Mouse (Mus musculus): ENCODE results near the gene Atg13. TPM values are rescaled to one million over a fixed set of nuclear protein-coding genes. Genes with fewer than 3 reads are reported as not detected.

Atg13 gene
- polyA plus RNA-seq, 1 experiment from 2014 or later, result 42.3 TPM

DNA sequence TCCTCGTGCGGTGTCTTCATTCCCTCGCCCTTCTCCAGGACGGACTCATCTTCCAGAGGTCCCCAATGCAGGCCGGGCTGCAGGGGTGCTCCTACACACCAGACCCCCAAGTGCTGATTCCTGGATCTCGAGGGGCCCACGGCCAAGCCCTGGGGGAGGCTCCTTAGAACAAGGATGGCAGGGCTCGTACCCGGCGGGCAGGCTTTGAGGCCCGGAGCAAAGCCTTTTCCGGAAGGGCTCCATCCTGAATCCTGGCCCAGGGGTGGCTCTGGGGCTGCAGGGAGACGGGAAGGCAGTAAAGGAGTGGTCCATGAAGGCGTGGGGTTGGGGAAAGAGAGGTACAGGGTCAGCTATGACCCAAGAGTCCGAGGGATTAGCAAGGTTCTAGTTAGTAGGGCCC is 61.2 kb downstream of the Atg13 start:
- Histone ChIP-seq H3K4me1 (ENCODE audit: control insufficient read depth, insufficient read depth, low read length) (peaks cover 15% of the 10 kb centered on the region), H3K27ac (ENCODE audit: low read depth, low read length) (peak overlapping the region; percentile 78; the same call in 1 of the 2 replicates), H3K9ac (replicated peaks; ENCODE audit: low read depth, low read length) (peak overlapping the region; percentile 89), H3K4me2 (ENCODE audit: low read depth, low read length) (peak overlapping the region; percentile 100), H3K4me3 (ENCODE audit: low read depth, low read length) (peak overlapping the region; percentile 92), H3K27me3 (ENCODE audit: control insufficient read depth, insufficient read depth, low read length) (no peaks in the 10 kb centered on the region), H3K36me3 (ENCODE audit: control insufficient read depth, insufficient read depth, low read length) (peaks cover 49% of the 10 kb centered on the region), H3K9me3 (ENCODE audit: control insufficient read depth, low read length) (no peaks in the 10 kb centered on the region)
- ATAC-seq (ENCODE audit: low read depth), result peak; percentile 18; the same call in 1 of the 2 replicates
- WGBS, result 6% methylated on average over 15 of the region's 15 CpGs

DNA sequence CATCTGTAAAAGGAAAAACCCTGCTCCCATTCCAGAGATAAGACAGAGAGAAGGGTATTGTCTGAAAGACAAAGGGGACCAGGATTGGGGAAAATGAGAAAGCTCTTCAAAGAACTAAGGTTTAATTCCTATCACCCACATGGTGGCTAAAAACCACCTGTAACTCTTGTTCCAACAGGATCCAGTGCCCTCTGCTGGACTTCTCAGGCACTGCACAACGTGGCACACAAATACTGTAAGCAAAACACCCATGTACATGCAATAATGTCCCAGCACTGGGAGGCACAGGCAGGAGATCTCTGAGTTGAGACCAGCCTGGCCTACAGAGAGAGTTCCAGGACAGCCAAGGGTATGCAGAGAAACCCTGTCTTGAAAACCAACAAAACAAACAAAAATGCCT is 63.6 kb downstream of the Atg13 start:
- ATAC-seq (ENCODE audit: low read depth), result no peak
- Histone ChIP-seq H3K9ac (replicated peaks; ENCODE audit: low read depth, low read length) (no peak overlapping the region), H3K9me3 (ENCODE audit: control insufficient read depth, low read length) (no peaks in the 10 kb centered on the region), H3K36me3 (ENCODE audit: control insufficient read depth, insufficient read depth, low read length) (peaks cover 50% of the 10 kb centered on the region), H3K4me2 (ENCODE audit: low read depth, low read length) (no peak overlapping the region), H3K27ac (ENCODE audit: low read depth, low read length) (no peak overlapping the region), H3K4me3 (ENCODE audit: low read depth, low read length) (no peak overlapping the region), H3K4me1 (ENCODE audit: control insufficient read depth, insufficient read depth, low read length) (peaks cover 15% of the 10 kb centered on the region), H3K27me3 (ENCODE audit: control insufficient read depth, insufficient read depth, low read length) (no peaks in the 10 kb centered on the region)
- WGBS, result 28% methylated on average over 1 of the region's 1 CpGs

DNA sequence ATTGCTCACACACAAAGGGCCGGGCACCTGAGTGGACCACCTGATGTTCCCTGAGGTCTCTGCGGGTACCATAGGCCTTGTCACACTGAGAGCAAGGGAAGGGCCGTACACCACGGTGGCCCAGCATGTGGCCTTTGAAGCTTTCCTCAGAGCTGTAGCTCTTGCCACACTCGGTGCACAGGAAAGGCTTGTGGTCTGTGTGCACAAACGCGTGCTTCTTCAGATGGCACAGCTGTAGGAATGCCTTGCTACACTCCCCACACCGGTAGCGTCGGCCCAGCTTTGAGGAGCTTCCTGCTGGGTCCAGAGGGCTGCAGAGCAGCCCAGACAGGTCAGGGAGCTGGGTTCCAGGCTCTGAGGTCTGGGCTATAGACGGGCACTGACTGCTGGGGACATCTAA is 64.6 kb downstream of the Atg13 start:
- H3K27ac ChIP-seq (ENCODE audit: low read depth, low read length), result no peak overlapping the region
- ATAC-seq (ENCODE audit: low read depth), result no peak
- H3K27me3 ChIP-seq (ENCODE audit: control insufficient read depth, insufficient read depth, low read length), result no peaks in the 10 kb centered on the region
- H3K36me3 ChIP-seq (ENCODE audit: control insufficient read depth, insufficient read depth, low read length), result peaks cover 47% of the 10 kb centered on the region
- no peak overlapping the region for H3K9ac ChIP-seq (replicated peaks; ENCODE audit: low read depth, low read length)
- H3K4me1 ChIP-seq (ENCODE audit: control insufficient read depth, insufficient read depth, low read length), result peaks cover 11% of the 10 kb centered on the region
- no peak overlapping the region for H3K4me2 ChIP-seq (ENCODE audit: low read depth, low read length)
- 91% methylated on average over 11 of the region's 11 CpGs for WGBS
- H3K9me3 ChIP-seq (ENCODE audit: control insufficient read depth, low read length), result no peaks in the 10 kb centered on the region
- no peak overlapping the region for H3K4me3 ChIP-seq (ENCODE audit: low read depth, low read length)

DNA sequence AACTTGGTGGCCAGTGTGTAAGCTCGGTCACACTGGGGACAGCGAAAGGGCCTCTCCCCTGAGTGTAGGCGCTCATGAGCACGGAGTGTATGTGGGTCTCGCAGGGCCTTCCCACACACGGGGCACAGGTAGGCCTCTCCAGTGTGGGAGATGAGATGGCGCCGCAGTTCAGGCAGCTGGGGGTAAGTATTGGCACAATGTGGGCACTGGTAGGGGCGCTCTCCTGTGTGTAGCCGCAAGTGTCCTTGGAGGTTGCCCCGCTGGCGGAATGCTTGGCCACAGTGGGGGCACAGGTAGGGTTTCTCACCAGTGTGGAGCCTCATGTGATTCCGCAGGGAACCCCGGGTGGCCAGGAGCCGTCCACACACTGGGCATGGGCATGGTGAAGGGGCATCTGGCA is 65.0 kb downstream of the Atg13 start:
- no peak overlapping the region for H3K4me3 ChIP-seq (ENCODE audit: low read depth, low read length)
- H3K9ac ChIP-seq (replicated peaks; ENCODE audit: low read depth, low read length), result no peak overlapping the region
- H3K27me3 ChIP-seq (ENCODE audit: control insufficient read depth, insufficient read depth, low read length), result no peaks in the 10 kb centered on the region
- H3K4me2 ChIP-seq (ENCODE audit: low read depth, low read length), result no peak overlapping the region
- WGBS, result 96% methylated on average over 15 of the region's 15 CpGs
- ATAC-seq (ENCODE audit: low read depth), result no peak
- no peaks in the 10 kb centered on the region for H3K9me3 ChIP-seq (ENCODE audit: control insufficient read depth, low read length)
- H3K36me3 ChIP-seq (ENCODE audit: control insufficient read depth, insufficient read depth, low read length), result peaks cover 47% of the 10 kb centered on the region
- H3K27ac ChIP-seq (ENCODE audit: low read depth, low read length), result no peak overlapping the region
- peaks cover 7% of the 10 kb centered on the region for H3K4me1 ChIP-seq (ENCODE audit: control insufficient read depth, insufficient read depth, low read length)

DNA sequence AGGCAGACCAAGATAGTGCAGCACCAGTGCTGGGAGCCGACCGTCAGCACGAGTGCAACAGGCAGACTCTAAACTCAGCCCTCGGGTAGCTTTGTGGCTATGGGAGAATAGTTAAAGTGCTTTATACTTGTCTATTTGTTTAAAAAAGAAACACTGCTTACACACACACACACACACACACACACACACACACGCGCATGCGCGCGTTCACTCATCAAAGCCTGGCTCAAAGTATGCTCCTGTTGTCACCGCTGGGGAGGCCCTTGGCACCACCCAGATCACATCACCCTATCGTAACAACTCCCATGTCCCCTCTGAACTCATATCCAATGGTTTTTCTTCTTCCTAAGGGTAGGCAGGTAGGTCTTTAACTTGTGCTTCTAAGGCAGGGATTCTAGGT is 66.4 kb downstream of the Atg13 start:
- Histone ChIP-seq H3K4me3 (ENCODE audit: low read depth, low read length) (no peak overlapping the region), H3K9ac (replicated peaks; ENCODE audit: low read depth, low read length) (no peak overlapping the region), H3K27ac (ENCODE audit: low read depth, low read length) (no peak overlapping the region), H3K27me3 (ENCODE audit: control insufficient read depth, insufficient read depth, low read length) (no peaks in the 10 kb centered on the region), H3K4me2 (ENCODE audit: low read depth, low read length) (no peak overlapping the region), H3K9me3 (ENCODE audit: control insufficient read depth, low read length) (no peaks in the 10 kb centered on the region), H3K36me3 (ENCODE audit: control insufficient read depth, insufficient read depth, low read length) (peaks cover 47% of the 10 kb centered on the region), H3K4me1 (ENCODE audit: control insufficient read depth, insufficient read depth, low read length) (peaks cover 6% of the 10 kb centered on the region)
- no peak for ATAC-seq (ENCODE audit: low read depth)
- WGBS, result 97% methylated on average over 11 of the region's 11 CpGs

DNA sequence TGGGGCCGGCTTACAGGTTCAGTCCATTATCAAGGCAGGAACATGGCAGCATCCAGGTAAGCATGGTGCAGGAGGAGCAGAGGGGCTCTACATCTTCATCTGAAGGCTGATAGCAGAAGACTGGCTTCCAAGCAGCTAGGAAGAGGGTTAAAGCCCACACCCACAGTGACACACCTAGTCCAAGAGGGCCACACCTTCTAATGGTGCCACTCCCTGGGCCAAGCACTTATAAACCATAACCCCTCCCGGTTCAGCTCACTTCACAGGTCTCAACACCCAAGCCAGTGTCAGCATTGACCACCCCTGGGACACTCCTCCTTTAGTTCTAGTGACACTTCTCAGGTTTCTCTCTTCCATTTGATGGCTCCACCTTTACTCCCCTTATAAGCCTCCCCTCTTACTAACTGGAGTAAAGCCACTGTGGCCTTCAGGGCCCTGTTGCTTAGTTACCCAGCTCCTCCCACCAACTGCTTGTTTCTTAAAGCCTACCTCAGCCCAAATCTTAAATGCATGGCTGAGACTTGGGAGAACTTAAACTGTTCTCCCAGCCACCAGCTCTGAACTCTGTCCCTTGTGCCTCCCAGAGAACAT is 67.5 kb downstream of the Atg13 start:
- Histone ChIP-seq H3K4me1 (ENCODE audit: control insufficient read depth, insufficient read depth, low read length) (no peaks in the 10 kb centered on the region), H3K4me2 (ENCODE audit: low read depth, low read length) (no peak overlapping the region), H3K9me3 (ENCODE audit: control insufficient read depth, low read length) (no peaks in the 10 kb centered on the region), H3K9ac (replicated peaks; ENCODE audit: low read depth, low read length) (no peak overlapping the region), H3K36me3 (ENCODE audit: control insufficient read depth, insufficient read depth, low read length) (peaks cover 47% of the 10 kb centered on the region), H3K27ac (ENCODE audit: low read depth, low read length) (no peak overlapping the region), H3K4me3 (ENCODE audit: low read depth, low read length) (no peak overlapping the region), H3K27me3 (ENCODE audit: control insufficient read depth, insufficient read depth, low read length) (no peaks in the 10 kb centered on the region)
- no peak for ATAC-seq (ENCODE audit: low read depth)
- 86% methylated on average over 2 of the region's 2 CpGs for WGBS

DNA sequence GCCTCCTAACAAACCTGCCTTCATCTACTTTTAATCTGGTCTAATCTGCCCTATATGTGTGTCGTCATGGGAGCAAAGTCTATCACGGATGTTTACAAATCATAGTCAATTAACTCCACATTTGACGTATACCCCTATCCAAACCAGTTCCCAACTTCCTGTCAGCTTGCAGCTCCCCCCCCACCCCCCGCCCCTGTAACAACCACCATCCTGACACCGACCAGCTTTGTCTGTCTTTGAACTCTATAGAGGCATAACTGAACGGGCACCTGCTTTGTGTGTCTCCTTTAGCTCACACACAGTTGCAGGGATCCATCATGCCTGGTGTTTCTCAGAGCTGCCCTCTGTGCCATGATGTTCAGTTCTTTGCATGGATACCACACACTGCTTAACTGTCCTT is 71.4 kb downstream of the Atg13 start:
- Histone ChIP-seq H3K9me3 (ENCODE audit: control insufficient read depth, low read length) (no peaks in the 10 kb centered on the region), H3K4me3 (ENCODE audit: low read depth, low read length) (no peak overlapping the region), H3K4me1 (ENCODE audit: control insufficient read depth, insufficient read depth, low read length) (no peaks in the 10 kb centered on the region), H3K27ac (ENCODE audit: low read depth, low read length) (no peak overlapping the region), H3K27me3 (ENCODE audit: control insufficient read depth, insufficient read depth, low read length) (no peaks in the 10 kb centered on the region), H3K36me3 (ENCODE audit: control insufficient read depth, insufficient read depth, low read length) (peaks cover 8% of the 10 kb centered on the region), H3K9ac (replicated peaks; ENCODE audit: low read depth, low read length) (no peak overlapping the region), H3K4me2 (ENCODE audit: low read depth, low read length) (no peak overlapping the region)
- 85% methylated on average over 6 of the region's 6 CpGs for WGBS
- no peak for ATAC-seq (ENCODE audit: low read depth)

DNA sequence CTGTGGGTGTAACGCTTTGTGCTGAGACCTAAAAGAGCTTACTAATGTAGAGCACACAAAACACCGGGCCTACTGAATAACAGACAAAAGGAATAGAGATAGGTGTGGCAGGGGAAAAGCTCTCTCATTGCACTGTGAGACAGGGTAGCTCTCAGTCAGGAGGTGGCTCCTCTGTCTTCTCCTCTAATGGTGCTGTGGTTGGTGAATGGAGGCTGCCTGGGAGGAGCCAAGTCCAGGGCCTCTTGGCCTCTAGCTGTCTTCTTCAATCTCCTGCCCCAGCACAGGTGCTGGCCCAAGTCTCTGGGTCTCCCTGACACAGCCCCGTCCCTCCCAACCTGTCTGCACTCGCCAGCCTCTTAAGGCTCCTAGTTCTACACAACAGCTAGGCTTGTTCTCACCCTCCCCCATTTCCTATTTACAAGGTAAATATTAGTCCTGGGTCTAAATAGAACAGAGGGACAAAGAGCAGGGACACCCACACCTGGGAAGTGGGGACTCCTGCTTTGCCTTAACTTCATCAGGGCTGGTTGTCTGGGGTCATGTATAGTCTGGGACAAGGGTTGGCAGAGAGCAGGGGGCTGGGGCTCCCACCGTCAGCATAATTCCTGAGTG is 73.5 kb downstream of the Atg13 start:
- WGBS, result 81% methylated on average over 5 of the region's 5 CpGs
- no peak overlapping the region for H3K4me3 ChIP-seq (ENCODE audit: low read depth, low read length)
- H3K4me1 ChIP-seq (ENCODE audit: control insufficient read depth, insufficient read depth, low read length), result no peaks in the 10 kb centered on the region
- no peak overlapping the region for H3K4me2 ChIP-seq (ENCODE audit: low read depth, low read length)
- H3K27ac ChIP-seq (ENCODE audit: low read depth, low read length), result no peak overlapping the region
- H3K9ac ChIP-seq (replicated peaks; ENCODE audit: low read depth, low read length), result no peak overlapping the region
- ATAC-seq (ENCODE audit: low read depth), result no peak
- H3K9me3 ChIP-seq (ENCODE audit: control insufficient read depth, low read length), result no peaks in the 10 kb centered on the region
- no peaks in the 10 kb centered on the region for H3K36me3 ChIP-seq (ENCODE audit: control insufficient read depth, insufficient read depth, low read length)
- H3K27me3 ChIP-seq (ENCODE audit: control insufficient read depth, insufficient read depth, low read length), result no peaks in the 10 kb centered on the region

DNA sequence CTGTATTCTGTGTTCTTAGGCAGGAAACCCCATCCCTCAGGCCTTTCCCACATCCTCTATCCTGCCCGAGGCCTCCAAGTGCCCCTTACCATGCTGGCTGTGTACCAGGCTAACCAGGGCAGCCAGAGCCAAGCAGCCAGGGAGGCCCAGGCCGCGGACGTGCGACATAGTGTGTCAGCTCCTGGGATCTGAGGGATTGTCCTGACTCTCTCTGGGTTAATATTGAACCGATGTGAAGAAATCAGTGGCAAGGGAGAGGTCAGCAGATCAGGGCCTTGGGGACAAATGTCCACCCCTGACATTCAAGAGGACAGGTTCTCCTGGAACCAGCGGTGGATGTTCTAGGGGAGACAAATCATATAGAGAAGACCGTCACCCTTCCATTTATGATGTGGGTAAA is 74.1 kb downstream of the Atg13 start, which contains the start of gene F2:
Gene F2 (minus strand): TSS at position 186 of the 400 bp plus-strand sequence.
- H3K36me3 ChIP-seq (ENCODE audit: control insufficient read depth, insufficient read depth, low read length), result no peaks in the 10 kb centered on the region
- H3K27ac ChIP-seq (ENCODE audit: low read depth, low read length), result no peak within 1 kb of the TSS
- no peak within 1 kb of the TSS for H3K4me3 ChIP-seq (ENCODE audit: low read depth, low read length)
- 91% methylated on average over 8 of the region's 8 CpGs for WGBS
- no peak within 1 kb of the TSS for H3K4me2 ChIP-seq (ENCODE audit: low read depth, low read length)
- H3K4me1 ChIP-seq (ENCODE audit: control insufficient read depth, insufficient read depth, low read length), result no peaks in the 10 kb centered on the region
- no peak within 1 kb of the TSS for H3K9ac ChIP-seq (replicated peaks; ENCODE audit: low read depth, low read length)
- no peaks in the 10 kb centered on the region for H3K27me3 ChIP-seq (ENCODE audit: control insufficient read depth, insufficient read depth, low read length)
- H3K9me3 ChIP-seq (ENCODE audit: control insufficient read depth, low read length), result no peaks in the 10 kb centered on the region
- ATAC-seq (ENCODE audit: low read depth), result no peak
